Mouse (Mus musculus): ENCODE data around the gene Olfr464. TPM values are rescaled to one million over a fixed set of nuclear protein-coding genes. Genes with fewer than 3 reads are reported as not detected.
"Not testable (repeated sequence)": the region's sequence is repeated elsewhere in the genome, so short reads cannot be mapped to it uniquely, and the experiment has no call there.

The Olfr464 gene
- total RNA-seq, 4 experiments from 2014 or later = 0.94 to 2.2 (median 1.7) TPM

DNA sequence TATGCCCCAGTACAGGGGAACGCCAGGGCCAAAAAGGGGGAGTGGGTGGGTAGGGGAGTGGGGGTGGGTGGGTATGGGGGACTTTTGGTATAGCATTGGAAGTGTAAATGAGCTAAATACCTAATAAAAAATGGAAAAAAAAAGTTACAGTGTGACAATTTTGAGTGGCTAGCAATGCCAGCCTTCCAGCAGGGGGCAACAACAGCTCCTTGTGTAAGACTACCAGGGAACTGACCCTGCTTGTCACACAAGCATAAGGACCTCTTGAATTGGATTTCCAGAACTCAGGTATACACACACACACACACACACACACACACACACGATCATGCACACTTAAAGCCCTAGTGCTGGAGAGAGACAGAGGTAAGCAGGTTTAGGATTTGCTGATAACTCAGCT lies 53.9 kb downstream of the Olfr464 start:
- DNase-seq (ENCODE audit: low spot score in 2 of 2) = not testable (repeated sequence)

Other genes starting within 250 kb of the Olfr464 start
- gene Supt4a, start 183.4 kb downstream of the Olfr464 start, total RNA-seq (2022) = 10 to 100 TPM; 63.2 to 84.3 (median 76.2) TPM
- gene Tspoap1, start 160.4 kb downstream of the Olfr464 start, total RNA-seq (2022) = 100 to 1,000 TPM; 162 to 192 (median 176) TPM
- under 1 TPM in 1 of 4 experiments, not detected in 3; 0.55 TPM for gene Mpo, start 127.4 kb downstream of the Olfr464 start, total RNA-seq (2022)
- under 1 TPM; 0.40 to 0.91 (median 0.69) TPM for gene Lpo, start 92.7 kb downstream of the Olfr464 start, total RNA-seq (2022)
- gene Mks1, start 67.8 kb downstream of the Olfr464 start, total RNA-seq (2022) = 1 to 10 TPM; 6.8 to 8.4 (median 8.2) TPM
- gene Epx, start 45.4 kb downstream of the Olfr464 start, total RNA-seq (2022) = under 1 TPM in 2 of 4 experiments, not detected in 2; 0.19 to 0.23 TPM
- gene Olfr462, start 28.7 kb downstream of the Olfr464 start, total RNA-seq (2022) = not detected
- not detected for gene Olfr463, start 23.6 kb downstream of the Olfr464 start, total RNA-seq (2022)
- 100 to 1,000 TPM; 623 to 646 (median 629) TPM for gene Dynll2, start 66.6 kb upstream of the Olfr464 start, total RNA-seq (2022)
- gene Srsf1, start 126.4 kb upstream of the Olfr464 start, total RNA-seq (2022) = 100 to 1,000 TPM; 189 to 208 (median 191) TPM
- gene Vezf1, start 147.3 kb upstream of the Olfr464 start, total RNA-seq (2022) = 10 to 100 TPM; 27.9 to 30.8 (median 29.3) TPM
- gene Cuedc1, start 177.1 kb upstream of the Olfr464 start, total RNA-seq (2022) = 10 to 100 TPM; 28.0 to 31.8 (median 30.9) TPM

All from left cerebral cortex, adult 8-10 months (tissue).